Mouse (Mus musculus) gastrocnemius, adult 8-10 months (tissue): ENCODE measurements around the gene Mrm2. TPM values are rescaled to one million over a fixed set of nuclear protein-coding genes. Genes with fewer than 3 reads are reported as not detected.

ENCODE experiments used
- DNase-seq, 2 experiments: peaks; one replicate each; pipeline ENCODE4 v3.0.0; 2022; ENCODE audit warnings: low spot score in 2 of 2
- total RNA-seq, 4 experiments: library from RNA; stranded (reverse); gene quantifications; 2 replicates each; pipeline ENCODE4 v1.2.4; 2022

Mrm2 gene
- total RNA-seq, 4 experiments from 2014 or later, result 6.2 to 7.6 (median 7.0) TPM

DNA sequence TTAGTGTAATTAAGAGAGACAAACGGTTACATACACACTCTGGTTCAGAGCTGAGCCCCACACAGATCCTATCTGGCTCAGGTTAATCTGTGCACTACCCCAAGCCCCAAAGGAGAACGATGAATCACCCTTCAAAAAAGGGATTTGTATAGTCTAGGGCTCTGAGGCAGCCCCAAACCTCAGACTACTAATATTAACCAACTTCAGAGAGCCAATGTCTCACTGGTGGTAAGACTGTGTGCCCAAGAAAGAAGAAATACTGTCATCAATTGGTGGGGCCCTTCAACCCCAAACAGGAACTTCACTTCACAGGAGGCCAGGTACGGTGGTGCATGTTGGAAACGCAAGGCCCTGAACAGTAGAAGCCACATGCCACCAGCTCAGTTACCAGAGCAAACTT is 13.5 kb upstream of the Mrm2 start:
- no peak for DNase-seq

DNA sequence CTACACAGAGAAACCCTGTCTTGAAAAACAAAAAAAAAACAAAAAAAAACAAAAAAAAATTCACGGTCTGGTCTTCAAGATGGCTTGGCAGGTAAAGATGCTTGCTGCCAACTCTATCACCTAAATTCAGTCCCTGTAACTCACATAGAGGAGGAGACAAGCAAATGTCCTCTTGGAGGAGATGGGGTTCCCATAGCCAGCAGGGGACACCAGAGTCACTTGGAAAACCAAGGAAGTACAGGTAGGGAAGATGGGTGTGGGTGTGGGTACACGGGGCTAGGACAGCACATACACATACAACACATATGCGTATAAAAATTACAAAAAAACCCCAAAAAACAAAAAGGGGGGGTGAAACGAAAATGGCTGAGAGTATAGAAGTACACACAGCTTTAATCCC is 11.2 kb upstream of the Mrm2 start:
- no peak for DNase-seq

DNA sequence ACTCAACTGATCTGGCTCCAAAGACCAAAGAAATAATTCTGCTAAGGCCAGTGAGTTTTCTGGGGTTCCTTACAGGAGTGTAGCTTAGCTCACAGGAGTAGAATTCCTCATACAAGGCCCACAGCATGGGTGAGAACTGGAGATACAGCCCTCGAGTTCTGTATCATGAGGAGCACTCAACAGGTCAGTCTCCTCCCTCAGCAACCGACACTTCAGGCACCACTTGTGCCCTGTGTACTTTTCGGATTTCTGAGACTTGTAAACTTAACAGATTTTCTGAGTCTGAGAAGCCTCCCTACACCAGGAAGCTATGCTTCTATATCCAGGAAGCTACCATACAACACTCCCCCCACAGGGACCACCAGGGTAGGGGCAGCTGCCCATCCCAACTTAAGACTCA is 8.1 kb upstream of the Mrm2 start:
- no peak for DNase-seq

DNA sequence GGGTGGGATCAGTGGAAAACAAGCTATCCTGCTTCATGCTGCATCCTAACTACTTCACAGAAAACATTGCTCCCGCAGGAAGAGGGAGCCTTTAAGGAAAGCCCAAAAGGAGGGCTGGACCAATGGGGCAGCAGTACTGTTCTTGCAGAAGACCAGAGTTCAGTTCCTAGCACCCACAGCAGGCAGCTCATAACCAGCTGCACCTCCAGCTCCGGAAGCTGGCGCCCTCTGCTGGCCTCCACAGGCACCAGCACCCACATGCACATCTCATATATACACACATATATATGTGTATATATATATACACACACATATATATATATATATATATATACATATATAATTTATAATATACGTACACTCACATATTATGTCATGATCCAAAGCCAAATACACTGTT is 7.1 kb upstream of the Mrm2 start:
- no peak for DNase-seq

DNA sequence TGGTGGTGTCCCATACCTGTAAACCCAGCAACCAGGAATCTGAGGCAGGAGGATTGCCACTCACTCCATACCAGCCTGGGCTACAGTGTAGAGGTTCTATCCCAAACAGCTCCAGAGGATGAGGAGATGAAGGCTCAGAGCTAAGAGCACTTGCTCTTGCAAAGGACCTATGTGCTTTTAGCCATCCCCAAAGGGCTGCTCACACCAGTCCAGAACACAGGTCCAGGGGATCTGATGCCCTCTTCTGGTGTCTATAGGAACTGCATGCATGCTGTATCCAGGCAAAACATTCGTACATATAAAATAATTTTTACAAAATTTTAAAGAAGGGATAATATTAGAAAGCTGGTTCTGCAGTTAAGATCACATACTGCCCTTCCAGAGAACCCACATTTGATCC is 5.0 kb upstream of the Mrm2 start:
- DNase-seq, result no peak

DNA sequence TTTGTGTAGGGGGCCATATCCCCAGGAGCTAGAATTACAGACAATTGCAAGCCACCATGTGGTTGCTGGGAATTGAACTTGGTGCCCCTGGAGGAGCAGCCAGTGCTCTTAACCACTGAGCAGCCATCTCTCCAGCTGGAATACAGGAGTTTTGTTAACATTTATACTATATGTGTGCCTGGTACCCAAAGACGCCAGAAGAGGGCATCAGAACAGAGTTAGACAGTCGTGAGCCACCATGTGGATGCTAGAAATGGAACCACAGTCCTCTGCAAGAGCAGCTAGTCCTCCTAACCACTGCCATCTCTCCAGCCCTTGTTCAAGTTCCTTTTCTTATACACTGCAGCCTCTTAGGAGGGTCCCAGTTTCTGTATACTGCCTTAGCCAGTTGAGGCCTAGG is 1.9 kb upstream of the Mrm2 start:
- DNase-seq, result no peak

GRCm38 (mm10) chr5:140332519-140332918 is 821 bp upstream of the Mrm2 start:
- DNase-seq, result no peak

- DNase-seq, result no peak
These were observed 7.6 kb downstream of the Mrm2 start for GRCm38 (mm10) chr5:140324058-140324457.

- DNase-seq, result no peak
These were observed 9.7 kb downstream of the Mrm2 start for GRCm38 (mm10) chr5:140321756-140322575.

DNA sequence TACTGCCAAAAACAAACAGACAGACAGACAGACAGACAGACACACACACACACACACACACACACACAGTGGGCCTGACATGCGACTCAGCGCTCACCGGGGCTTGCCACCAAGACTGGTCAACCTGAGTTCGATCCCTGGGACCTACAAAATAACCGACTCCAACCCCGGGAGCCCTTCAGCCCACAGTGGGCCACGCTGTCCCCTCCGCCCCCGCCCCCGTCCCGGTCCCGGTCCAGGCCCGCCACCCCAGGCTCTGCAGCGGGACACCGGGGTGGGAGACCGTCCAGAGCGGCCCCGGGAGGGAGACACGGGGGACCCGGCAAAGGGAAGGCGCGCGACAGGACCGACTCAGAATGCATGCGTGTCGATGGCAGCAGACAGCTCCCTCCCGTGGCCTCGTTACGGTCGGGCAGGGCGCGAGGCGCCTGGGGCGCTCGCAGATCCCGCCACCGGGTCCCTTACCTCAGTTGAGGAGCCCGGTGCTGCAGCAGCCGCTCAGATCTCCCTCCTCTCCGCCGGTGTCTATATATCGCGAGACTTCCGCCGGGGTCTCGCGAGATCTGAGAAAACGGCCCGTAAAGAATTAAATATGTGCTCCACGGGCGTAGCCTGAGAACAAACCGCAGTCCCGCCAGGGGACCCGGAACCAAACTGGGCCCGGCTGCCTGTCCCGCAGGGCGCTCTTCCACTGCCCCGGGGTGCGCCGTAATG is 10.5 kb downstream of the Mrm2 start, which contains the start of the genes Mad1l1 and Nudt1:
Gene Mad1l1, minus strand, starts transcription at position 511 of the 714 bp plus-strand sequence.
Gene Nudt1, plus strand, starts transcription at position 615 of the 714 bp plus-strand sequence.
- DNase-seq, result peak; percentile 90 to 92

- DNase-seq, result no peak
These were observed 15.0 kb downstream of the Mrm2 start for GRCm38 (mm10) chr5:140316716-140317115.

- DNase-seq, result no peak
These were observed 24.1 kb downstream of the Mrm2 start for GRCm38 (mm10) chr5:140307602-140308001.

GRCm38 (mm10) chr5:140306016-140306415 is 25.7 kb downstream of the Mrm2 start:
- peak in 1 of 2 experiments; percentile 28 for DNase-seq

DNA sequence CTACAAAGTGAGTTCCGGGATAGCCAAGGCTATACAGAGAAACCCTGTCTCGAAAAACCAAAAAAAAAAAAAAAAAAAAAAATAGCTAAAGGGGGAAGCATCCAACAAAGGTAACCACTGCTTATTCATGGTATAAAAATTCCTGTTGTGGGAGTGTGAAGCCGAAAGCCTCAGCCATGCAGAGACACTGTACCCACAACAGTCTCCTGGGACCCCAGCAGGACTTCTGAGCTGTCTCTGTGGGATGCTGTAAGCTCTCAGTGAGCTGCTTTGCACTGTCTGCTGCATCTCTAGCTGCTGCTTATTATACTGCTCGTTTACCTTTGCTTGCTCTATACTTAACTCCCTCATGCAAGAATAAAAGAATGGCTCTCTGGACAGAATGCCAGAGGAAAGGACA is 33.4 kb downstream of the Mrm2 start:
- DNase-seq, result no peak

GRCm38 (mm10) chr5:140292152-140292551 is 39.5 kb downstream of the Mrm2 start:
- DNase-seq, result peak; percentile 11 to 51

DNA sequence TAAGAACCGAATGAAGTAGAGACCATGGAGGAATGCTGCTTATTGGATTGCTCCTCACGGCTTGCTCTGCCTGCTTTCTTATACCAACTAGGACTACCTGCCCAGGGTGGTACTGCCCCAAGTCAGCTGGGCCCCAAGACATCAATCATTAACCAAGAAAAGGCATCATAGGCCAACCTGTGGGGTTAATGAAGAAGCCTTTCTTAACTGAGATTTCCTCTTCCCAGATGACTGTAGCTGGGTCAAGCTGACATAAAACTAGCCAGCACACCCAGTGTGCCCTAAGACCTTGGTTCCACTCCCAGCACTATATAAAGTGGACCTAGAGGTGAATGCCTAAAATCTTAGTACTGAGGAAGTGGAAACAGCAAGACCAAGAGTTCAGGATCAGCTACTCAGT is 42.5 kb downstream of the Mrm2 start:
- DNase-seq, result no peak

DNA sequence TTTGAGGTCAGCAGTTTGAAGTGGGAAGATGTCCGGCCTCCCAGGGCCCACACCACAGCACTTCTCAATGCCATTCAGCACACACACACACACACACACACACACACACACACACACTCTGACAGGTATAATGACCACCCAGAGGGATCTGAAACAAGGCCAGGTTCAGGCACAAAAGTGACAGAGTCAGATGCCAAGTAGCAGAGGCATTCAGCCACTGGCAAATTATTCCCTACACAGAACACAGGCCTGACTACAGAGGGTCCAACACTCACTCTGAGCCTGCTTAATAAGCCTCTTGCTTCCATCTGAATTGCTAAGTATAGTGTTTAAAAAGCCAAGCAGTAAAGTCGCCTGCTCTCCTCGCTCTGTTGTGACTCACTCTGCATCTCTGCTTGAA is 43.4 kb downstream of the Mrm2 start:
- DNase-seq, result no peak

DNA sequence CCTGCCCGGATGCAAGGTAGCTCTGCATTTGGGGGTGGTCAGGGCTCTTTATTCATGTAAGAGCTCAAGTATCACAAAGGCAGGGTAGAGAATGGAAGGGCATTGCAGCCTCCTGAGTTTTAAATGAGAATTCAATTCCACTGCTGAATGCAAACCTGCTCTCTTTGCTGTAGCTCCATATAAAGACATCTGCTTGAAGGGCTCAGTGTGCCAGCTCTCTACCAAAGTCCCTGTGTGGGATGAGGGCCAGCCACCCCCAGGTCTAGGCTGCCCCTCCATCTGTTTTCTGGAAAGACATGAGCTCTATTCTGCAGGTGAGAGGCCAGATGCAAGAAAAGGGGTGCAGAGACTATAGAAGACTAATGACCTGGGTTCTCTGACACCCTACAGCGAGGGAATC is 46.9 kb downstream of the Mrm2 start:
- DNase-seq, result no peak

- no peak for DNase-seq
These were observed 47.7 kb downstream of the Mrm2 start for GRCm38 (mm10) chr5:140284011-140284410.

DNA sequence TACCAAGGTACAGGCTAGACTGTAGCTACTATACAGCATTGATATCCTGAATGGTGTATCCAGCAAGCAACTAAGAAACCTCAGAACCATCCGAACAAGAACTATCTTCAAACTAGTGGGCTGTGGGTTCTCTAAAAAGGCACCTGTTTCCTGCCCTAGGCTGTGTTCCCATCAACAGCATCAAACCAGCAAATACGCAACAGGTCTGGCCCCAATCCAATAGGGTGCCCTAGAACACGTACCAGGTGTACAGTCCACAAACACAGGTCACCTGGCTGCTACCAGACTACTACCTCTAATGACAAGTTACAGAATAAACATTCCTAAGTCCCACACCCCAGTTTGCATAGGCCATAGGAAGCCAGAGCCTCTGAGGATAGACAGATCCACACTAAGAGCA is 48.8 kb downstream of the Mrm2 start:
- no peak for DNase-seq

DNA sequence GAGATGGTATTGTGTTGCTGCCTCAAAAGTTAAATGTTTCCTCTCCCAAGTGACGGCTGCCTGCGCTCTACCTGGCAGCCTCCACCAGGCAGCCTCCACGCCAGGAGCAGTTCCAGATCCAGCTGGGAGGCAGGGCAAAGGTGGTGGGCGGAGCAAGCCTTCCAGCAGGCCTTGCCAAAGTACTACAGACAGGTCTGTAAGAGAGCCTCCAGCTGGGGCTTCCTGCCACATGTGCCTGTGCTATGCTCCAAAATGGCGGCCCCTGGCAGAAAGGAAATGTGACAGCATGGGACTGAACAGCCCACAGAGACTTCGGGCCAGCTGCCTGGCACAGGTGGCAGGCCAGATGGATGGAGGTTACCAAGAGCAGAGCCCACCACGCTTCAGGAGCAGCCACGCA is 49.3 kb downstream of the Mrm2 start:
- no peak for DNase-seq

- no peak for DNase-seq
These were observed 51.5 kb downstream of the Mrm2 start for GRCm38 (mm10) chr5:140280205-140280604.
